Mouse (Mus musculus) neutrophil, adult 59 days (primary cell): ENCODE measurements around the gene Xbp1. TPM values are rescaled to one million over a fixed set of nuclear protein-coding genes. Genes with fewer than 3 reads are reported as not detected.

Experiments
- total RNA-seq, 2 experiments: library from RNA; stranded (reverse); gene quantifications; 1 replicate in 1 of 2; 2 replicates in 1 of 2; pipeline ENCODE4 v1.2.4; 2023

Xbp1 gene
- 100 to 1,000 TPM; 145 to 154 TPM for total RNA-seq

DNA sequence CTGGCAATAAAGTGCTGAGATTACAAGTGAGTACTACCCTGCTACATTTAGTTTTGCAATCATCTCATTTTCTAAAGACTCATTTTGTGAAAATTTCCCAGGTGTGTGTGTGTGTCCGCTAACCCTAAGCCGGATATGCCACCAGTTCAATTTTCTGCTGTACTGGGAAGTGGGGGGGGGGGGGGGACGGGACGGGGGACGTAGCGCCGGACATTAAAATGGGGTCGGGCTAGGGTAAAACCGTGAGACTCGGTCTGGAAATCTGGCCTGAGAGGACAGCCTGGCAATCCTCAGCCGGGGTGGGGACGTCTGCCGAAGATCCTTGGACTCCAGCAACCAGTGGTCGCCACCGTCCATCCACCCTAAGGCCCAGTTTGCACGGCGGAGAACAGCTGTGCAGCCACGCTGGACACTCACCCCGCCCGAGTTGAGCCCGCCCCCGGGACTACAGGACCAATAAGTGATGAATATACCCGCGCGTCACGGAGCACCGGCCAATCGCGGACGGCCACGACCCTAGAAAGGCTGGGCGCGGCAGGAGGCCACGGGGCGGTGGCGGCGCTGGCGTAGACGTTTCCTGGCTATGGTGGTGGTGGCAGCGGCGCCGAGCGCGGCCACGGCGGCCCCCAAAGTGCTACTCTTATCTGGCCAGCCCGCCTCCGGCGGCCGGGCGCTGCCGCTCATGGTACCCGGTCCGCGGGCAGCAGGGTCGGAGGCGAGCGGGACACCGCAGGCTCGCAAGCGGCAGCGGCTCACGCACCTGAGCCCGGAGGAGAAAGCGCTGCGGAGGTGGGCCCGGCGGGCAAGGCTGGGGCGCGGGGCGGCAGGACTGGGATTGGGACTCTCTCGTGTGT, at the start of gene Xbp1:
TSS of gene Xbp1 (plus strand) at position 248 of the 854 bp plus-strand sequence.

DNA sequence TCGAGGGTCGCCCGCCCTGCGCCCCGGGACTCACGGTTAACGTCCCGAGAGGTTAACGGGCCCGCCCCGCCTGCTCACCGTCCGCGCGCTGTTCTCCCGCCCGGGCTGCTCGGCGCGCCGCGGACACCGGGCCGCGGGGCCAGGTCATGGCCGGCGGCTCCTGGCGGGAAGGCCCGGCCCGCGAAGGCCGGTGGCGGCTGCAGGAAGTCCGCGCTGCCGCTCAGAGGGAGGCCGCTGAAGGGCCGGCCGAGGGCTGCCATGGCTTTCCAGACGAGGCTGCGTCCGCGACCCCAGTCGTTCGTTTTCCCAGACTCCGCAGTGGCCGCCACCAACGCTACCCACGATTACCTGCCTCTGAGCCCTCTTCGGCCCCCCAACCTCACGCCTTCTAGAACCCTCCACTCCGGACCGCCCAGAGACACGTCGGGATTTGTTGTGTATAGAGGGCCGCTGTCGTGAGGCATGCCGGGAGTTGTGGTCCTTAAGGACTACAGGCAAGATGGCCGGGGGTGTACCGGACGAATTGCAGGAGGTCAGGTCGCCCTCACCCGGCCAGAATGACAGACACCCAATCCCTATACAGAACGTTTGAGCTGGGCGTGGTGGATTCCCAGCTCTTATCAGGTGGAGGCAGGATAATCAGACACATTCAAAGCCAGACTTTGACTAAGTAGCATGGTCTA, 21.5 kb downstream of the Xbp1 start, which contains the start of gene Ccdc117:
TSS of gene Ccdc117 (minus strand) at position 389 of the 683 bp plus-strand sequence.

GRCm38 (mm10) chr11:5569474-5569873, 49.0 kb downstream of the Xbp1 start, which contains the start of gene Ankrd36:
Gene Ankrd36 (plus strand): TSS chr11:5569684.

Other genes starting within 250 kb of the Xbp1 start
- 1 to 10 TPM; 2.1 to 2.3 TPM for gene Znrf3, start 75.8 kb upstream of the Xbp1 start, total RNA-seq
- gene Ccdc117, start 21.5 kb downstream of the Xbp1 start, total RNA-seq: 10 to 100 TPM; 11.8 to 12.9 TPM
- gene Ankrd36, start 49.0 kb downstream of the Xbp1 start, total RNA-seq: not detected
- gene Mrps24, start 195.0 kb downstream of the Xbp1 start, total RNA-seq: 10 to 100 TPM; 31.1 to 41.0 TPM
- gene Urgcp, start 241.7 kb downstream of the Xbp1 start, total RNA-seq: 10 to 100 TPM; 11.6 to 14.5 TPM